Mouse (Mus musculus): ENCODE measurements around the gene Foxd3.

GRCm38 (mm10) chr4:99663710-99664109, 7.6 kb downstream of the Foxd3 start:
- TF ChIP-seq CTCF (IDR thresholded peaks at IDR 0.05; ENCODE audit: borderline replicate concordance, control insufficient read depth, extremely low read depth, insufficient read depth, low read length, poor library complexity), result no peak
- TF ChIP-seq POLR2A (IDR thresholded peaks at IDR 0.05; ENCODE audit: control insufficient read depth, extremely low read depth, insufficient read depth, low read length, poor library complexity), result no peak
